Mouse (Mus musculus): ENCODE measurements around the gene Heatr1.

GRCm38 (mm10) chr13:12485640-12486039 is 90.8 kb downstream of the Heatr1 start:
- TF ChIP-seq JUND (IDR thresholded peaks at IDR 0.05; ENCODE audit: low read depth, low read length) = no peak
- TF ChIP-seq USF2 (IDR thresholded peaks at IDR 0.05; ENCODE audit: borderline replicate concordance in 1 of 2, insufficient read depth in 1 of 2, low read depth in 1 of 2, low read length in 2 of 2) = no peak
- no peak for TF ChIP-seq CTCF (IDR thresholded peaks at IDR 0.05 in 2 of 3, conservative IDR thresholded peaks at IDR 0.05 in 1 of 3; ENCODE audit: control insufficient read depth in 1 of 3, insufficient read depth in 1 of 3, low read depth in 2 of 3, low read length in 3 of 3, poor library complexity in 1 of 3, severe bottlenecking in 1 of 3)
- TF ChIP-seq UBTF (IDR thresholded peaks at IDR 0.05; ENCODE audit: borderline replicate concordance, insufficient read depth, low read depth, low read length) = no peak
- no peak for TF ChIP-seq TBP (IDR thresholded peaks at IDR 0.05; ENCODE audit: low read depth, low read length)
- no peak for TF ChIP-seq RCOR1 (IDR thresholded peaks at IDR 0.05; ENCODE audit: low read depth, low read length)
- TF ChIP-seq POLR2A (IDR thresholded peaks at IDR 0.05; ENCODE audit: control insufficient read depth in 1 of 2, insufficient read depth in 1 of 2, low read depth in 1 of 2, low read length in 2 of 2, poor library complexity in 1 of 2) = no peak
- no peak for TF ChIP-seq E2F4 (IDR thresholded peaks at IDR 0.05; ENCODE audit: borderline replicate concordance, low read depth, low read length)
- no peak for TF ChIP-seq MEF2A (IDR thresholded peaks at IDR 0.05; ENCODE audit: extremely low read depth, insufficient replicate concordance, low read depth, low read length, poor library complexity, severe bottlenecking)
